Mouse (Mus musculus): ENCODE results near the gene Rab42.
A peak's percentile ranks its signal among the peaks of the same experiment; 100 is the strongest.

The Rab42 gene

GRCm38 (mm10) chr4:132269740-132270560 lies 33.2 kb downstream of the Rab42 start:
- DNase-seq (ENCODE audit: low spot score in 2 of 2), result peak; percentile 83 to 94

- no peak for DNase-seq (ENCODE audit: low spot score in 2 of 2)
Observed at GRCm38 (mm10) chr4:132268871-132269739, 34.1 kb downstream of the Rab42 start.

GRCm38 (mm10) chr4:132266835-132267349 lies 36.3 kb downstream of the Rab42 start:
- DNase-seq (ENCODE audit: low spot score in 2 of 2), result no peak

- no peak for DNase-seq (ENCODE audit: low spot score in 2 of 2)
Observed at GRCm38 (mm10) chr4:132263313-132263712, 39.9 kb downstream of the Rab42 start.

GRCm38 (mm10) chr4:132262358-132262616 lies 40.9 kb downstream of the Rab42 start:
- no peak for DNase-seq (ENCODE audit: low spot score in 2 of 2)

GRCm38 (mm10) chr4:132261514-132262357 lies 41.4 kb downstream of the Rab42 start, which contains the start of gene Gmeb1:
TSS of gene Gmeb1 (minus strand) at chr4:132261602.
- peak; percentile 81 to 91 for DNase-seq (ENCODE audit: low spot score in 2 of 2)

GRCm38 (mm10) chr4:132260404-132261379 lies 42.5 kb downstream of the Rab42 start:
- peak; percentile 54 to 76 for DNase-seq (ENCODE audit: low spot score in 2 of 2)

- DNase-seq (ENCODE audit: low spot score in 2 of 2), result no peak
Observed at GRCm38 (mm10) chr4:132259248-132259647, 43.9 kb downstream of the Rab42 start.

- DNase-seq (ENCODE audit: low spot score in 2 of 2), result no peak
Observed at GRCm38 (mm10) chr4:132256384-132256783, 46.8 kb downstream of the Rab42 start.

- no peak for DNase-seq (ENCODE audit: low spot score in 2 of 2)
Observed at GRCm38 (mm10) chr4:132254986-132255385, 48.2 kb downstream of the Rab42 start.

GRCm38 (mm10) chr4:132253622-132254021 lies 49.6 kb downstream of the Rab42 start:
- DNase-seq (ENCODE audit: low spot score in 2 of 2), result no peak

- DNase-seq (ENCODE audit: low spot score in 2 of 2), result no peak
Observed at GRCm38 (mm10) chr4:132253128-132253527, 50.1 kb downstream of the Rab42 start.
